Mouse (Mus musculus) forebrain, embryonic 11.5 days (tissue): Measurements from ENCODE around the gene Ly6g5c. TPM values are rescaled to one million over a fixed set of nuclear protein-coding genes. Genes with fewer than 3 reads are reported as not detected.
"Not testable (repeated sequence)": the region's sequence is repeated elsewhere in the genome, so short reads cannot be mapped to it uniquely, and the experiment has no call there.

ENCODE experiments used
- ATAC-seq: fragments of 200-750 bp; cut with Nextera tagmentation; replicated peaks from 2 replicates; pipeline ENCODE4 v1.8.0; 2017; ENCODE audit warnings: moderate TSS enrichment; ENCODE audit not compliant: low FRiP score
- DNase-seq: peaks from one replicate; pipeline ENCODE4 v3.0.0-alpha.2; 2017; ENCODE audit warnings: low spot score
- H3K27ac ChIP-seq: fragments of 300-500 bp; sonication (generic); 2 replicates; pipeline ENCODE4 v1.5.1; 2014; ENCODE audit warnings: low read depth, low read length
- H3K27me3 ChIP-seq: fragments of 300-500 bp; sonication (generic); 2 replicates; pipeline ENCODE4 v1.6.1; 2014; ENCODE audit warnings: mild to moderate bottlenecking, low read length, mixed read lengths; ENCODE audit not compliant: control insufficient read depth, insufficient read depth
- H3K36me3 ChIP-seq: fragments of 300-500 bp; sonication (generic); 2 replicates; pipeline ENCODE4 v1.6.1; 2014; ENCODE audit warnings: mild to moderate bottlenecking, low read length, moderate library complexity, mixed read lengths; ENCODE audit not compliant: control insufficient read depth, insufficient read depth
- H3K4me1 ChIP-seq: fragments of 300-500 bp; sonication (generic); replicated peaks from 2 replicates; pipeline ENCODE4 v1.6.1; 2014; ENCODE audit warnings: low read length, mixed read lengths; ENCODE audit not compliant: control insufficient read depth, insufficient read depth
- H3K4me2 ChIP-seq: fragments of 300-500 bp; sonication (generic); 2 replicates; pipeline ENCODE4 v1.6.1; 2014; ENCODE audit warnings: low read depth, mild to moderate bottlenecking, low read length, moderate library complexity, mixed read lengths; ENCODE audit not compliant: severe bottlenecking
- H3K4me3 ChIP-seq: fragments of 300-500 bp; sonication (generic); 2 replicates; pipeline ENCODE4 v1.5.1; 2014; ENCODE audit warnings: low read depth, low read length
- H3K9ac ChIP-seq: fragments of 300-500 bp; sonication (generic); 2 replicates; pipeline ENCODE4 v1.6.1; 2014; ENCODE audit warnings: low read length
- H3K9me3 ChIP-seq: fragments of 300-500 bp; sonication (generic); 2 replicates; pipeline ENCODE4 v1.6.1; 2016; ENCODE audit warnings: low read length, mixed read lengths; ENCODE audit not compliant: control insufficient read depth
- WGBS: fragments of 180-500 bp; shearing (Covaris S2); extraction: QIAGEN DNeasy Blood & Tissue Kit; methylation state at CpG from one replicate; pipeline ENCODE4 v1.1.7; 2014; 5-methylcytosine and 5-hydroxymethylcytosine counted together
- polyA plus RNA-seq: library from polyadenylated mRNA; unstranded; fragments of >200 nt; fragmentation: Nextera tagmentation; extraction: Ambion mirVana; gene quantifications from 2 replicates; pipeline ENCODE4 v1.2.1, GENCODE M21; 2014

Gene Ly6g5c
- polyA plus RNA-seq, 1 experiment from 2014 or later: not detected

- WGBS: 79% methylated on average over 9 of the region's 9 CpGs
These were observed 3.7 kb downstream of the Ly6g5c start for GRCm38 (mm10) chr17:35111774-35112173.

GRCm38 (mm10) chr17:35115046-35116019 is 7.3 kb downstream of the Ly6g5c start, which contains the start of gene Ly6g5b:
Gene Ly6g5b, minus strand, starts transcription at chr17:35115428.
- no peak within 1 kb of the TSS for H3K27ac ChIP-seq
- no peak within 1 kb of the TSS for H3K4me3 ChIP-seq
- H3K9me3 ChIP-seq: no peaks in the 10 kb centered on the region
- ATAC-seq: no peak
- H3K27me3 ChIP-seq: no peaks in the 10 kb centered on the region
- WGBS: 92% methylated on average over 8 of the region's 8 CpGs
- H3K36me3 ChIP-seq: peaks cover 16% of the 10 kb centered on the region; the same call in 1 of the 2 replicates
- no peak within 1 kb of the TSS for H3K9ac ChIP-seq
- DNase-seq: no peak
- H3K4me2 ChIP-seq: no peak within 1 kb of the TSS
- peaks cover 3% of the 10 kb centered on the region; the same call in 1 of the 2 replicates for H3K4me1 ChIP-seq

More at GRCm38 (mm10) chr17:35111774-35112173, 3.7 kb downstream of the Ly6g5c start:
- DNase-seq (no peak), ATAC-seq (no peak)
- Histone ChIP-seq H3K36me3 (peaks cover 6% of the 10 kb centered on the region; the same call in 1 of the 2 replicates), H3K4me2 (no peak overlapping the region), H3K9ac (no peak overlapping the region), H3K9me3 (no peaks in the 10 kb centered on the region), H3K4me1 (no peaks in the 10 kb centered on the region), H3K27me3 (no peaks in the 10 kb centered on the region), H3K27ac (no peak overlapping the region), H3K4me3 (no peak overlapping the region)

GRCm38 (mm10) chr17:35120745-35121142 is 12.7 kb downstream of the Ly6g5c start:
- peak overlapping the region; percentile 88 for H3K9ac ChIP-seq
- no peak for DNase-seq
- peaks cover 13% of the 10 kb centered on the region; the same call in 1 of the 2 replicates for H3K36me3 ChIP-seq
- peaks cover 8% of the 10 kb centered on the region; the same call in 1 of the 2 replicates for H3K4me1 ChIP-seq
- no peak for ATAC-seq
- H3K27ac ChIP-seq: no peak overlapping the region
- no peaks in the 10 kb centered on the region for H3K9me3 ChIP-seq
- no peaks in the 10 kb centered on the region for H3K27me3 ChIP-seq
- peak overlapping the region; percentile 98 for H3K4me2 ChIP-seq
- under 1% methylated on average over 33 of the region's 33 CpGs for WGBS
- peak overlapping the region; percentile 81 for H3K4me3 ChIP-seq

GRCm38 (mm10) chr17:35121143-35121799 is 13.2 kb downstream of the Ly6g5c start, which contains the start of gene Gpank1:
Gene Gpank1, plus strand, starts transcription at chr17:35121455.
- peak; percentile 92 for ATAC-seq
- peak within 1 kb of the TSS; percentile 88 for H3K9ac ChIP-seq

GRCm38 (mm10) chr17:35121871-35122303 is 13.8 kb downstream of the Ly6g5c start, which contains the start of gene Csnk2b:
Gene Csnk2b, minus strand, starts transcription at chr17:35122053.
- peaks cover 13% of the 10 kb centered on the region; the same call in 1 of the 2 replicates for H3K4me1 ChIP-seq
- H3K9ac ChIP-seq: peak within 1 kb of the TSS; percentile 88
- WGBS: under 1% methylated on average over 19 of the region's 19 CpGs
- DNase-seq (peak; percentile 69), ATAC-seq (no peak)
- H3K27ac ChIP-seq: peak within 1 kb of the TSS; percentile 90
- H3K9me3 ChIP-seq: no peaks in the 10 kb centered on the region
- peak within 1 kb of the TSS; percentile 81 for H3K4me3 ChIP-seq
- peak within 1 kb of the TSS; percentile 98 for H3K4me2 ChIP-seq
- H3K27me3 ChIP-seq: no peaks in the 10 kb centered on the region
- H3K36me3 ChIP-seq: peaks cover 9% of the 10 kb centered on the region; the same call in 1 of the 2 replicates

More at GRCm38 (mm10) chr17:35121143-35121799, 13.2 kb downstream of the Ly6g5c start, which contains the start of gene Gpank1:
- H3K9me3 ChIP-seq: no peaks in the 10 kb centered on the region
- peak; percentile 98 for DNase-seq
- peak within 1 kb of the TSS; percentile 98 for H3K4me2 ChIP-seq
- no peaks in the 10 kb centered on the region for H3K27me3 ChIP-seq
- H3K4me3 ChIP-seq: peak within 1 kb of the TSS; percentile 81
- WGBS: under 1% methylated on average over 50 of the region's 50 CpGs
- peaks cover 8% of the 10 kb centered on the region; the same call in 1 of the 2 replicates for H3K4me1 ChIP-seq
- peaks cover 10% of the 10 kb centered on the region; the same call in 1 of the 2 replicates for H3K36me3 ChIP-seq
- peak within 1 kb of the TSS; percentile 90 for H3K27ac ChIP-seq

- H3K27me3 ChIP-seq, H3K9me3 ChIP-seq, DNase-seq, H3K36me3 ChIP-seq, H3K4me3 ChIP-seq, H3K4me2 ChIP-seq, H3K27ac ChIP-seq, H3K9ac ChIP-seq, ATAC-seq: not testable (repeated sequence)
- WGBS: 89% methylated on average over 9 of the region's 9 CpGs
- peaks cover 15% of the 10 kb centered on the region; the same call in 1 of the 2 replicates for H3K4me1 ChIP-seq
These were observed 15.2 kb downstream of the Ly6g5c start for GRCm38 (mm10) chr17:35123287-35123686.

- H3K4me1 ChIP-seq: peaks cover 15% of the 10 kb centered on the region; the same call in 1 of the 2 replicates
- H3K9me3 ChIP-seq, DNase-seq, H3K4me2 ChIP-seq, H3K27ac ChIP-seq, H3K9ac ChIP-seq, H3K36me3 ChIP-seq, H3K4me3 ChIP-seq, ATAC-seq, H3K27me3 ChIP-seq: not testable (repeated sequence)
- 92% methylated on average over 12 of the region's 12 CpGs for WGBS
These were observed 16.3 kb downstream of the Ly6g5c start for GRCm38 (mm10) chr17:35124261-35124896.

- Histone ChIP-seq H3K4me2 (no peak overlapping the region), H3K27me3 (no peaks in the 10 kb centered on the region), H3K9me3 (no peaks in the 10 kb centered on the region), H3K4me3 (no peak overlapping the region), H3K4me1 (peaks cover 14% of the 10 kb centered on the region; the same call in 1 of the 2 replicates), H3K9ac (no peak overlapping the region), H3K27ac (no peak overlapping the region), H3K36me3 (no peaks in the 10 kb centered on the region)
- ATAC-seq: no peak
- DNase-seq: no peak
- 89% methylated on average over 1 of the region's 1 CpGs for WGBS
These were observed 17.0 kb downstream of the Ly6g5c start for GRCm38 (mm10) chr17:35125081-35125480.
